Mouse (Mus musculus): Measurements from ENCODE around the gene Fam71e2.
"Not testable (repeated sequence)": the region's sequence is repeated elsewhere in the genome, so short reads cannot be mapped to it uniquely, and the experiment has no call there.

DNA sequence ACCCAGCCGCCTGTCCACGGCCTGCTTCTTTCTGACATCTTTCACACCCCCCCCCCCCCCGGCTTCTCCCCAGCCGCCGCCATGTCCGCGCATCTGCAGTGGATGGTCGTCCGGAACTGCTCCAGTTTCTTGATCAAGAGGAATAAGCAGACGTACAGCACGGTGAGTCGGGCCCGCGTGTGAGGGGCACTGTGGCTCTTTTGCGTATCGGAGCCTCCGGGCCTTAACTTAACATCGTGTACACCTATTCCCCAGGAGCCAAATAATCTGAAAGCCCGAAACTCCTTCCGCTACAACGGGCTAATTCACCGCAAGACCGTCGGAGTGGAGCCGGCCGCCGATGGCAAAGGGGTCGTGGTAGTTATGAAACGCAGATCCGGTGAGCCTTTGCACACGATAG, 22.1 kb upstream of the Fam71e2 start:
- not testable (repeated sequence) for TF ChIP-seq GATA1 (IDR thresholded peaks at IDR 0.05; ENCODE audit: borderline replicate concordance, low read length); FLI1 (IDR thresholded peaks at IDR 0.05; ENCODE audit: low read length)
